Mouse (Mus musculus) urinary bladder, adult 18-20 months (tissue): Measurements from ENCODE around the gene Dhx35.

ENCODE experiments used
- DNase-seq, 2 experiments: peaks; one replicate each; pipeline ENCODE4 v3.0.0; 2022; ENCODE audit warnings: low spot score in 2 of 2, mixed read lengths in 2 of 2

The Dhx35 gene

DNA sequence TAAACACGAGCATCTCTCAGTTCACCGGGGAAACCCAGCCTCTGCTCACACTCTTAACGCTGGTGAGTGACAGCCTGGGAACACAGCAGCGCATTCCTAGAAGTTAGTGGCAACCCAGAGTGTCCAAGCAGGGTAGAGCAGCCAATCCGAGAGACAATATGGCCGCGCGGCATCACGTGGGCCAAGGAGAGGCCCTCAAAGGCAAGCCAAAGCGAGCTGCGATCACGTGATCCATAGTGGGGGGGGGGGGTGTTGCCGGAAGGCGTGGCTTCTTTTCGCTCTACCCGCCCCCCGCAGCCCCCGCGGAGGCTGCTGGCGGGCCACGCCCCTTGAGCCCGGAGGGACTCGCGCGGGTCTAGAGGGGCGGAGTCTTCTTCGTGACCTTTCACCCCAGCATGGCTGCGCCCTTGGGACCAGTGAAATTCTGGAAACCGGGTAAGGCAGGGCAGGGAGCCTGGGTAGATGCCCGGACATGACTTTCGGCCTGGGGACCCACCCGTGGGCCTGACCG, at the start of gene Dhx35:
TSS of gene Dhx35 (plus strand) at position 314 of the 511 bp plus-strand sequence.
- peak; percentile 83 to 90 for DNase-seq

- no peak for DNase-seq
Observed at GRCm38 (mm10) chr2:158745049-158745482, 49.5 kb upstream of the Dhx35 start.

GRCm38 (mm10) chr2:158746164-158746563, 48.4 kb upstream of the Dhx35 start:
- no peak for DNase-seq

- no peak for DNase-seq
Observed at GRCm38 (mm10) chr2:158749366-158749765, 45.2 kb upstream of the Dhx35 start.

DNA sequence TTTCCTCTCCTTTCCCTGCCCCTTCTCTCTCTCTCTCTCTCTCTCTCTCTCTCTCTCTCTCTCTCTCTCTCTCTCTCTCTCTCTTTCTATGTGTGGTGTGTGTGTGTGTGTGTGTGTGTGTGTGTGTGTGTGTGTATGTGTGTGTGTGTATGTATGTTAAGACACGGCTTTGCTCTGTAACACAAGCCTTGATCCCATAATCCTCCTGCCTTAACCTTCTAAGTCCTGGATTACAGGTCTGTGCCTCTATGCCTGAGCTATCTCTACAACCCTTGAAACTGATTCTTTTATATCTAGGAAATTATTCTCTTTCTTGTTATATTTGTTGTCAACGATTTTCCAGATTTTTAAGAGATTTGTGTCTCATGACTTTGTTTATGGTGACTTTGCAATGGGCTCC, 34.4 kb upstream of the Dhx35 start:
- DNase-seq, result no peak

GRCm38 (mm10) chr2:158762339-158762738, 32.3 kb upstream of the Dhx35 start:
- no peak for DNase-seq

DNA sequence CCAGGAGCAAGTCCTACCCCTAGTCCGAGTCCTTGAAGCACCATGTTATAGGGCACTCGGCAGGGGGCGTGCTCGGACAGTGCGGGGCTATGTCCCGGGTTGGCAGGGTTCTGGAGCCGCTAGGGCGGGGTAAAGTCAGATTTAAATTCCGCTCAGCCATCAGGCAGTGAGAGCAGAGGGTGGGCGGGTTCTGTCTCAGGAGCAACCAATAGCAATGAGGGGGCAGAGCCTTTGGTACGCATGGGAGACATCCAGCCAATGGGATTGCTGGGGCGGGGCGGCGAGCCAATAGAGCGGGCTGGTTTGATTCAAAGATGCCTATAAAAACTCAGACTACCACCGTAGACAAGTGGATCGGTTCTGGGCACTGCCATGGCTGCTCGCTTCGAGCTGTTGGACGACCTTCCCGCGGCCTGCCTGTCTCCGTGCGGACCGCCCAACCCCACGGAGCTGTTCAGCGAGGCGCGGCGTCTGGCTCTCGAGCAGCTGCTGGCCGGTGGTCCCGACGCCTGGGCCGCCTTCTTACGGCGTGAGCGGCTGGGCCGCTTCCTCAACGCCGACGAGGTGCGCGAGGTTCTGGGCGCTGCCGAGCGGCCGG, 26.8 kb upstream of the Dhx35 start, which contains the start of gene Fam83d:
TSS of gene Fam83d (plus strand) at position 352 of the 598 bp plus-strand sequence.
- peak; percentile 89 to 93 for DNase-seq

GRCm38 (mm10) chr2:158768350-158768749, 26.3 kb upstream of the Dhx35 start:
- no peak for DNase-seq

GRCm38 (mm10) chr2:158768771-158769170, 25.8 kb upstream of the Dhx35 start:
- DNase-seq, result no peak

DNA sequence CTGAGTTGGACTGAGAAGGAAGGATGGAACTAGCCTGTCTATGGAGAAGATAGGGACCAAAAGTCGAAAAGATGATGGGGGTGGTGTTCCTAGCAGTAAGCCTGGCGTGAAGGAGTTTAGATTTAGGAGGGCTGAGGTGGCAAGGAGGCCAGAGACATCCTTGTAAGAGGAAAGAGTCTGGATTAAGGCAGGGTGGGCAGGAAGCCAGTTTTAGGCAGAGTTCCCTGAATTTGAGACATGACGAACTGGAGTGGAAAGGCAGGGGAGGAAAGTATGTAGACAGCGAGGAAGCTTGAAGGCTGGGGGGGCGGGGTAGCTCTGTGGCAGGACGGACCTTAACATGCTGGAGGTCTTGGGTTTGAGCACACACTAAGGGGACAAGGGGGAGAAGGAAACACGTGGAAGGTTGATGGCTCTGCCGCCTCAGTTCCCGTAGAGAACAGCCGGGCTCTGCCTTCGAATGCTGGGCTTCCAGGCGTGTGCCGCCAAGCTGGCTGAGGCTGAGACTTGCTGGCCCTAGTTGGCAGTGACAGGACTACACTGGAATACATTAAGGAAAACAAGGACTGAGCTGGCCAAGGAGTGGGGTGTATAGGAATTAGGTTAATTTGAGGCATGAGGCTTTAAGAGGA, 24.4 kb upstream of the Dhx35 start:
- DNase-seq, result no peak

DNA sequence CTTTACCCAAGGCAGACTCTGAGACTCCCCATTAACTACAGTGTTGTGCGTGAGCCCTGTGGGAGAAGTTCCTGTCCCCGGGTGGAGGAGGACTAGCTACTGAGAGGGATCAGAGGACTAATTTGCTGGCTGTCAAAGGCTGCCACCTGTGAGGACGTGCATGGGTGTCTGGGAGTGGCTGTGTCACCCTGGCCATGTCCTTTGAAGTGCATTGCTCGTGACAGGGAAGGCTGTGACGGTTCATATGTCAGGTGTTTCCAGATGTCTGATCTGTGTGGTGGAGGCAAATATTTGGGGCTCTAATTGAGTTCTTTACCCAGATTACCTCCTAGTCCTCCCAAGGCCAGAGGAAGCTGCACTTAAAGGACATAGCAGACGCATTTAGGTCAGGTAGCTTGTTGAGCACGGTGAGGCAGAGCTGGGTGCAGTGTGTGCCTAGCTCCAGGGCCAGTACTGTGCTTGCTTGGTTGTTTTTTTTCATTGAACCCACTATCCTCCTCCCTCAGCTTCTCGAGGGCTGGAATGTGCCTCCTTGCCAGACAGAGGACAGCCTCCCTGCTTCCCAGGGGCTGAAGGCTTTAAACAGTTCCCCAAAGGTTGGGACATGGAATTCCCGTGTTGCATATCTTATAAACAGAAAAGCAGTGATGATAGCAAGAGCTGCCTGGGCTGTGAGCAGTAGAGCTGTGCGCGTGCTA, 23.4 kb upstream of the Dhx35 start:
- no peak for DNase-seq

DNA sequence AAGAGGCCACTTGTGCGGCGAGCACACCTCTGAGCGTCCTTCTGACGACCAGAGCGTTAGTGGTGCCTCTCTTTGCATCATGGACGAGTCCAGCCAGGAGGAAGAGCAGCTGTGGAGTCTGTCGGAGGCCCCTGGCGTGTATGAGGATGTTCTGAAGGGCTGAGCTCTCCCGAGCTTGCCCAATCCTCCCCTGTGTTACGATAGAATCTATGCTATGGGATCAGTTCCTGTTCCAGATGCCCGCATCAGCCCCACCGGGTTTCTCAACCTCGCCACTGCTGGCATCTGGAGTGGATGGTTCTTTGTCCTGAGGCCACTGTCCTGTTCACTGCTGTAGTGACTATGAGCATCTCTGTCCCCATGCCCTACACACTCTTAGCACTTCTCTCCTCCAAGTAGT, 21.8 kb upstream of the Dhx35 start:
- no peak for DNase-seq

- no peak for DNase-seq
Observed at GRCm38 (mm10) chr2:158774886-158775285, 19.7 kb upstream of the Dhx35 start.

- DNase-seq, result no peak
Observed at GRCm38 (mm10) chr2:158776716-158777115, 17.9 kb upstream of the Dhx35 start.

- peak in 1 of 2 experiments; percentile 24 for DNase-seq
Observed at GRCm38 (mm10) chr2:158777490-158777889, 17.1 kb upstream of the Dhx35 start.

DNA sequence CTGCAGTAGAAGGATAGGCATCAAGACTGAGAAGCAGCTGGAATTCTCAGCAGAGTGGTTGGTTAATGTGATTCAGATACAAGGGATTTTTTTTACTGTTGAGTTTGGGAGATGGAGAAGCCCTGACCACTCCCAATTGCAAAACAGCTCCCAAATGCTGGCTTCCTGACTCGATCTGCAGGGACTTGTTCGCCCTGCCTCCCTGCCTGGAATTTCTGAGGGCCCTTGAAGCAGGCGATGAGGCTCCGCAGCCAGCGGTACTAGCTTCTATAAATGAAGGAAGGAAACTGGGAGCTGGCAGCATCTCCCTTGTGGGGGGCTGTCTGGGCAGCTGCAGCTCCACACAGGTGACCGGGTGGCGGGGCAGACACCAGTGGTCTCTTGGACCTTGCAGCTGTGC, 16.3 kb upstream of the Dhx35 start:
- peak in 1 of 2 experiments; percentile 24 for DNase-seq

GRCm38 (mm10) chr2:158781126-158781525, 13.5 kb upstream of the Dhx35 start:
- DNase-seq, result no peak

DNA sequence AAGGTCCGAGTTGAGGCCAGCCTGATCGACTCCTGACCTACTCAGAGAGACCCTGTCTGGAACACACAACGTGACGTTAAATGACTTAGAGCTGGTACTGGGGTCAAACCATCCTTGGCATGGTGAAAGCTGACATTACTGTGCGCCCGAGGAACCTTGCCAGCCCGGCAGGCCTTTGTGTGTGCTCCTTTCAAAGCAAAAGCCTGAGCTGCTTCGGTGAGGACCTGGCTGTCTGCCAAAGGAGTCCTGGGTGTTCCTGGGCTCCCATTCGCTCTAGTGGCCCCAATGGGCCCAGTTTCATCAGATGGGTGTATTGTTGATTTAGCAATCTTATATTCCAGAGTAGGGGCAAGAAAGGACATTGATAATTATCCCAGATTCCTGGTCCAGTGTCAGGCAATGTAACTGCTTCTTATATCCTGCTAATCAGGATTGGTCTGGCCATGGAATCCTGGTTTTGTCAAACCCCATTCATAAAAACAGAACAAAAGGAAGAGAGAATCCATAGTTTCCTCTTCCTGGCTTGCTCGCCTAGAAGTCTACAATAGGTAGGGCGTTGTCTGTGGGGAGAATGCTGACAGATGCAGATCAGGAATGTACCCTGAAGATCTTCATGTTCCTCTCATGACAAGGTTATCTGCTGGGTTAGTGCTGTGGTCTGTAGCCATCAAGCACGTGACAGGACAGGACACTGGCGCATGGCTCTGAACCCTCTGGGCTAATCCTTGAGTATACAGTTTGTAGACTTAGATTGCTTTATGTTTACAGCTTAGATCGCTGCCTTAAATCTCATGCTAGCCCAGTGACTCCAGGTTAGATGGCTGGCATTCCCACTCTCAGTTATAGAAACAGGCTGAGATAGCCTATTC, 7.4 kb upstream of the Dhx35 start:
- DNase-seq, result no peak

DNA sequence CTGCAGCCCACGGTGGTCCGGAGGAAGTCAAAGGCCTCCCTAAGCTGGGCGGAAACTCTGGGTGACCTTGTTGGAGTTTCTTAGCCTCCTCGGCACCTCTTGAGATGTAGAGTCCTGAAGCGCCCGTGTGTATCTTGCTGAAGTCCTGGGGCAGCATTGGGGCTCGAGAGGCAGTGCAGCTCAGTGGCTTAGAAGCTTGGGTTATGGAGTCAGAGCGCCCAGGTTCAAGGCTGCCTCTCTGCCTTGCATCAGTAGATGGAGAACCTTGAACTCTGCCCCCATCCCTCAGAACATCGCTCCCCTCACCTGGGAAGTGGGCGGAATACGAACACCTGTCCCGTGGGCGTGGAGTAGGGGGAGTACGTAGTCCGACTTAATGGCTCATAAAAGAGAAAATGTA, 436 bp downstream of the Dhx35 start:
- DNase-seq, result peak in 1 of 2 experiments; percentile 10

DNA sequence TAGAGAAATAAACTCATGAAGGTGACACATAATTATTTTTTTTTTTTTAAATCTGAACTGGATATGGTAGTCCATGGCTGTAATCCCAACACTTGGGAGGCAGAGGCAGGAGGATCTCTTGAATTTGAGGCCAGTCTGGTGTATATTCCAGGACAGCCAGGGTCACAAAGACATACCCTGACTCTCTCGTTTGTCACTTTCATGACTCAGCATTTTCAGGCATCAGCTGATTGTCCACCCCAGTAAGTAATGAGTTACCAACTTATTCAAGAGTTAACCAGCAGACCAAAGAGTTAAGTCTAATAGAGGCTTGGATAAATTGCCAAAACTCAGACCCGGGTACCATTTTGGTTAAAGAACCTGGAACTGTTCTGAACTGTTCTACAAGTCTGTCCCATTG, 1.3 kb downstream of the Dhx35 start:
- no peak for DNase-seq

GRCm38 (mm10) chr2:158799328-158799727, 4.7 kb downstream of the Dhx35 start:
- no peak for DNase-seq

- DNase-seq, result no peak
Observed at GRCm38 (mm10) chr2:158800788-158801187, 6.2 kb downstream of the Dhx35 start.
